In the genomic region with DNA sequence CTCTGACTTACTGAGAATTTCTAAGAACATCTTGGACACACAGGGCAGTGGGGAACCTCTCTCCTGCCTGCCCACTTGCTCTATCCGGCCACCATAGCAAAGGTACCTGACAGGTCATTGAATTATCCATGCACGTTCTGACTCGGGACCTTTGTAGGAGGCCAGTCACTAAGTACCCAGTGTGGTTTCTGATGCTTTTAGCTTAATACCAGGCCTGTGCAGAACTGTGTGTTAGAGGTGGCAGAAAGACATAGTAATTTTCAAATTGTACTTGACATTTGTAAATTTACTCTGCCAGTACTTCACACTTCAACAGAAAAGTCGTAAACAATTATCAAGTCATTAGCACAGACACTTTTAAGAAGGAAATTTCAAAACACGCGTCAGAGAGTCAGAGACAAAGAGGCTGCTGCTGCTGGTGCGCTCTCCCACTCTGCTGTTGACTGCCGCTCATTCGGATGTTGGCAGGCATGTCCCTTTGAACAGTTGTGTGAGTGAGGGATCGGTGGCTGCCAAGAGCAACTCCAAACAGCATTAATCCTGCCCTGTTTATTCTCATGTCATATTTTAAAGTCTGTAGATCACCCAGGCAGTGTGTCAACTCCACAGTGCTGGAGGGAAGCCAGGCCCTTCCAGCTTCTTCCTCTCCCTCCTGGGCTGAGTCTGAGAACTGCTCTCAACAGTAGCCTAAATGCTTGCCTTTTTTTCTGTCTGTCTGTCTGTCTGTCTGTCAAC, we compare ENCODE assay signal across 7 mouse cellular contexts.
DNase-seq lines count a peak whose midpoint lies in the region; ATAC-seq and TF ChIP-seq lines count a peak whose summit lies in the region.

No protein-coding gene starts in this region.

- no peak for TF ChIP-seq EP300 in stomach, postnatal 0 days (optimal IDR thresholded peaks at IDR 0.05)

- no peak overlapping the region for H3K4me3 ChIP-seq in limb, embryonic 14.5 days (replicated peaks; ENCODE audit: low read length)
- no peak overlapping the region for H3K4me3 ChIP-seq in limb, embryonic 10.5 days
- no peak overlapping the region for H3K4me3 ChIP-seq in forebrain, embryonic 15.5 days
- no peak overlapping the region for H3K4me3 ChIP-seq in hindbrain, embryonic 14.5 days (replicated peaks; ENCODE audit: low read length)
- H3K4me3 ChIP-seq in stomach, postnatal 0 days (ENCODE audit: low read depth, low read length), result no peak overlapping the region

- H3K4me1 ChIP-seq in limb, embryonic 14.5 days (ENCODE audit: control insufficient read depth, insufficient read depth, low read length), result no peaks in the 10 kb centered on the region
- no peaks in the 10 kb centered on the region for H3K4me1 ChIP-seq in limb, embryonic 10.5 days
- peaks cover 15% of the 10 kb centered on the region for H3K4me1 ChIP-seq in forebrain, embryonic 15.5 days
- 0 out of 2 replicates have a peak, but pooled peaks cover 10% of the 10 kb centered on the region for H3K4me1 ChIP-seq in hindbrain, embryonic 14.5 days (replicated peaks; ENCODE audit: control insufficient read depth, insufficient read depth, low read length)
- H3K4me1 ChIP-seq in stomach, postnatal 0 days (replicated peaks; ENCODE audit: control insufficient read depth, insufficient read depth), result peaks cover 5% of the 10 kb centered on the region; the same call in 1 of the 2 replicates

- H3K9me3 ChIP-seq in limb, embryonic 14.5 days (ENCODE audit: control insufficient read depth, low read length), result no peaks in the 10 kb centered on the region
- no peaks in the 10 kb centered on the region for H3K9me3 ChIP-seq in limb, embryonic 10.5 days (replicated peaks)
- no peaks in the 10 kb centered on the region for H3K9me3 ChIP-seq in forebrain, embryonic 15.5 days
- no peaks in the 10 kb centered on the region; the same call in 1 of the 2 replicates for H3K9me3 ChIP-seq in hindbrain, embryonic 14.5 days (ENCODE audit: control insufficient read depth, low read length)
- H3K9me3 ChIP-seq in stomach, postnatal 0 days (ENCODE audit: control insufficient read depth, low read length), result 0 out of 2 replicates have a peak, but pooled peaks cover 4% of the 10 kb centered on the region

- no peak overlapping the region for H3K9ac ChIP-seq in limb, embryonic 14.5 days (ENCODE audit: low read depth, low read length, severe bottlenecking)
- H3K9ac ChIP-seq in forebrain, embryonic 15.5 days (replicated peaks), result no peak overlapping the region
- no peak overlapping the region for H3K9ac ChIP-seq in hindbrain, embryonic 14.5 days
- no peak overlapping the region for H3K9ac ChIP-seq in stomach, postnatal 0 days (ENCODE audit: low read length)

- no peaks in the 10 kb centered on the region for H3K27me3 ChIP-seq in limb, embryonic 14.5 days (ENCODE audit: control insufficient read depth, insufficient read depth, low read length)
- H3K27me3 ChIP-seq in limb, embryonic 10.5 days (ENCODE audit: low read depth, poor library complexity, severe bottlenecking), result no peaks in the 10 kb centered on the region
- no peaks in the 10 kb centered on the region for H3K27me3 ChIP-seq in forebrain, embryonic 15.5 days
- H3K27me3 ChIP-seq in hindbrain, embryonic 14.5 days (ENCODE audit: control insufficient read depth, insufficient read depth, low read length), result no peaks in the 10 kb centered on the region
- H3K27me3 ChIP-seq in stomach, postnatal 0 days (ENCODE audit: control insufficient read depth, insufficient read depth, low read length), result no peaks in the 10 kb centered on the region

- ATAC-seq in limb, embryonic 14.5 days (ENCODE audit: low FRiP score, low read depth), result 0 out of 2 replicates have a peak, but pooled peaks have one; percentile 15
- peak; percentile 98 for ATAC-seq in forebrain, embryonic 15.5 days (replicated peaks)
- peak; percentile 85 for ATAC-seq in hindbrain, embryonic 14.5 days (ENCODE audit: low FRiP score)
- ATAC-seq in stomach, postnatal 0 days (ENCODE audit: low FRiP score, low TSS enrichment), result peak; percentile 57; the same call in 1 of the 2 replicates

- no peak for TF ChIP-seq POLR2A in limb, embryonic 14.5 days (IDR thresholded peaks at IDR 0.05; ENCODE audit: borderline replicate concordance, extremely low read depth, insufficient read depth, insufficient read length)

- DNase-seq in limb, embryonic 14.5 days (ENCODE audit: low spot score), result peak; percentile 29
- no peak for DNase-seq in limb, embryonic 10.5 days (ENCODE audit: low spot score)
- DNase-seq in hindbrain, embryonic 14.5 days (ENCODE audit: low spot score), result peak; percentile 60
- peak; percentile 12 for DNase-seq in layer of hippocampus, postnatal 25 days (ENCODE audit: extremely low spot score in 1 of 2, low spot score in 1 of 2)
- DNase-seq in stomach, postnatal 0 days (ENCODE audit: low spot score), result peak; percentile 42
- DNase-seq in spleen, postnatal 4 days (ENCODE audit: low spot score in 2 of 2), result no peak

- H3K4me2 ChIP-seq in limb, embryonic 14.5 days (replicated peaks; ENCODE audit: low read depth, low read length, severe bottlenecking), result no peak overlapping the region
- H3K4me2 ChIP-seq in forebrain, embryonic 15.5 days (replicated peaks), result no peak overlapping the region
- no peak overlapping the region for H3K4me2 ChIP-seq in hindbrain, embryonic 14.5 days (replicated peaks)
- no peak overlapping the region for H3K4me2 ChIP-seq in stomach, postnatal 0 days (replicated peaks; ENCODE audit: low read depth)

- no peak overlapping the region for H3K27ac ChIP-seq in limb, embryonic 14.5 days (replicated peaks; ENCODE audit: low read depth, low read length)
- H3K27ac ChIP-seq in limb, embryonic 10.5 days, result no peak overlapping the region
- peak overlapping the region; percentile 82 for H3K27ac ChIP-seq in forebrain, embryonic 15.5 days (replicated peaks)
- peak overlapping the region; percentile 32; the same call in 1 of the 2 replicates for H3K27ac ChIP-seq in hindbrain, embryonic 14.5 days
- no peak overlapping the region for H3K27ac ChIP-seq in stomach, postnatal 0 days (replicated peaks)

- H3K36me3 ChIP-seq in limb, embryonic 14.5 days (ENCODE audit: control insufficient read depth, insufficient read depth, low read length), result peaks cover 32% of the 10 kb centered on the region
- peaks cover 43% of the 10 kb centered on the region for H3K36me3 ChIP-seq in limb, embryonic 10.5 days
- peaks cover 2% of the 10 kb centered on the region; the same call in 1 of the 2 replicates for H3K36me3 ChIP-seq in forebrain, embryonic 15.5 days
- peaks cover 10% of the 10 kb centered on the region for H3K36me3 ChIP-seq in hindbrain, embryonic 14.5 days (replicated peaks; ENCODE audit: control insufficient read depth, insufficient read depth)
- H3K36me3 ChIP-seq in stomach, postnatal 0 days (ENCODE audit: control insufficient read depth, insufficient read depth, low read length), result peaks cover 4% of the 10 kb centered on the region; the same call in 1 of the 2 replicates

- TF ChIP-seq CTCF in stomach, postnatal 0 days (IDR thresholded peaks at IDR 0.05; ENCODE audit: low read depth), result no peak

- WGBS in limb, embryonic 14.5 days, result 70% methylated on average over 10 of the region's 10 CpGs
- WGBS in limb, embryonic 10.5 days, result 70% methylated on average over 10 of the region's 10 CpGs
- 23% methylated on average over 10 of the region's 10 CpGs for WGBS in forebrain, embryonic 15.5 days
- WGBS in hindbrain, embryonic 14.5 days, result 62% methylated on average over 10 of the region's 10 CpGs
- 26% methylated on average over 10 of the region's 10 CpGs for WGBS in stomach, postnatal 0 days

Comparison
In these comparisons a context has a peak if more than half of its experiments do, and no peak if none do; other contexts are left out.
1. DNase-seq: peak in limb, embryonic 14.5 days (single experiment), hindbrain, embryonic 14.5 days (single experiment), layer of hippocampus, postnatal 25 days (2 of 2) and stomach, postnatal 0 days (single experiment); none in limb, embryonic 10.5 days (single experiment) and spleen, postnatal 4 days (0 of 2).
2. ATAC-seq: peak in every context shown above with its lines; median percentile 98 in forebrain, embryonic 15.5 days; 85 in hindbrain, embryonic 14.5 days; 57 in stomach, postnatal 0 days; 15 in limb, embryonic 14.5 days.
3. H3K27ac ChIP-seq: peak in forebrain, embryonic 15.5 days (single experiment) and hindbrain, embryonic 14.5 days (single experiment); none in limb, embryonic 14.5 days (single experiment), limb, embryonic 10.5 days (single experiment) and stomach, postnatal 0 days (single experiment).